Mouse (Mus musculus): ENCODE data around the gene H2al1b. TPM values are rescaled to one million over a fixed set of nuclear protein-coding genes. Genes with fewer than 3 reads are reported as not detected.

H2al1b gene
- polyA plus RNA-seq, 1 experiment from 2014 or later, result not detected

Other genes with a start within 250 kb of the H2al1b start
- gene H2al1a, start 3.2 kb upstream of the H2al1b start, polyA plus RNA-seq (2016; fragmentation: Nextera tagmentation; extraction: Ambion mirVana), result not detected in 2 replicates
- not detected in 2 replicates for gene H2al1c, start 3.2 kb downstream of the H2al1b start, polyA plus RNA-seq (2016; fragmentation: Nextera tagmentation; extraction: Ambion mirVana)
- not detected in 2 replicates for gene H2al1d, start 6.4 kb downstream of the H2al1b start, polyA plus RNA-seq (2016; fragmentation: Nextera tagmentation; extraction: Ambion mirVana)
- not detected in 2 replicates for gene H2al1e, start 9.5 kb downstream of the H2al1b start, polyA plus RNA-seq (2016; fragmentation: Nextera tagmentation; extraction: Ambion mirVana)
- not detected in 2 replicates for gene H2al1f, start 12.7 kb downstream of the H2al1b start, polyA plus RNA-seq (2016; fragmentation: Nextera tagmentation; extraction: Ambion mirVana)
- not detected in 2 replicates for gene H2al1g, start 15.8 kb downstream of the H2al1b start, polyA plus RNA-seq (2016; fragmentation: Nextera tagmentation; extraction: Ambion mirVana)
- not detected in 2 replicates for gene H2al1h, start 19.1 kb downstream of the H2al1b start, polyA plus RNA-seq (2016; fragmentation: Nextera tagmentation; extraction: Ambion mirVana)
- not detected in 2 replicates for gene H2al1i, start 22.2 kb downstream of the H2al1b start, polyA plus RNA-seq (2016; fragmentation: Nextera tagmentation; extraction: Ambion mirVana)
- not detected in 2 replicates for gene H2al1j, start 25.4 kb downstream of the H2al1b start, polyA plus RNA-seq (2016; fragmentation: Nextera tagmentation; extraction: Ambion mirVana)